Mouse (Mus musculus) liver, adult 2 months (tissue): ENCODE data around the gene Tmem72.

Source experiments
- CTCF ChIP-seq: fragments of 200-500 bp; IDR thresholded peaks from 2 replicates; pipeline ENCODE4 v1.5.1; 2011; ENCODE audit warnings: low read depth, low read length, control low read depth
- POLR2A ChIP-seq: fragments of 200-500 bp; IDR thresholded peaks from 2 replicates; pipeline ENCODE4 v1.6.1; 2011; ENCODE audit warnings: low read length, control low read depth; ENCODE audit not compliant: insufficient read depth; ENCODE audit errors: extremely low read depth

- TF ChIP-seq CTCF, result no peak
- TF ChIP-seq POLR2A, result no peak
Measured at GRCm38 (mm10) chr6:116635251-116636180, 81.2 kb downstream of the Tmem72 start.
